Mouse (Mus musculus): ENCODE data around the gene Nfia. TPM values are rescaled to one million over a fixed set of nuclear protein-coding genes. Genes with fewer than 3 reads are reported as not detected.
A peak's percentile ranks its signal among the peaks of the same experiment; 100 is the strongest.

Nfia gene
- polyA plus RNA-seq, 1 experiment from 2014 or later, result 51.0 TPM

DNA sequence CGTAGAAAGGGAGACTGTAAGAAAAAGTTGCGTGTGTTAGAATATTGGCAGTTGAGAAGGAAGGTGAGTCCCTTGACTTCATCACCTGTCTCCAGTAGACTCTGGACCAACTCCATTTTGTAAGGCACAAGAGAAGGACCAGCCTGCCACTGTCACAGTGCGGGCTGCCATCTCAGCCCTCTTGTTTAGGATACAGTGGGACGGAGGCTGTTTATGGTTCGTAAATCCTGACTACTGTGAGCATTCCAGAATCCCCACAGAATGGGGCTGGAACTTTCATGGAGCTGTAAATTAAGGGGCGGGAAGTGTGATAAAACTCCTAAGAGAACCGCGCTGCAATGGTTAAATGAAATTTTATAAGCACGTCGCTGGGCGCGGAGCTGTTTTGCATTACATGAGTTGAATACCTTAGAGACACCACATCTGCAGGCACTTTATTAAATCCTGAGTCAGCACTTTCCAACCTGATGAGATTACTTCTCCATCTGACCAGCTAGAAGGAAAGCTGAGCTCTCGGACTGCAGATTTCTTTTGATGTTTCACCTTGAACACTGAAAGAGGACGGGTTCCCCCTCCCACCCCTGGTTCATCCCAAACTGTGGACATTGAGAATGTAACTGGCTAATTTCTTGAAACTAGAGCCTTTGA, 334.0 kb downstream of the Nfia start:
- Histone ChIP-seq H3K27ac (peak overlapping the region; percentile 91), H3K4me2 (replicated peaks) (peak overlapping the region; percentile 35), H3K9ac (no peak overlapping the region), H3K27me3 (no peaks in the 10 kb centered on the region), H3K9me3 (no peaks in the 10 kb centered on the region), H3K36me3 (no peaks in the 10 kb centered on the region), H3K4me1 (peaks cover 66% of the 10 kb centered on the region), H3K4me3 (no peak overlapping the region)
- ATAC-seq (ENCODE audit: insufficient number of reproducible peaks, insufficient read depth, low FRiP score, low TSS enrichment), result peak; percentile 11; the same call in 1 of the 2 replicates
- WGBS, result 13% methylated on average over 14 of the region's 14 CpGs

DNA sequence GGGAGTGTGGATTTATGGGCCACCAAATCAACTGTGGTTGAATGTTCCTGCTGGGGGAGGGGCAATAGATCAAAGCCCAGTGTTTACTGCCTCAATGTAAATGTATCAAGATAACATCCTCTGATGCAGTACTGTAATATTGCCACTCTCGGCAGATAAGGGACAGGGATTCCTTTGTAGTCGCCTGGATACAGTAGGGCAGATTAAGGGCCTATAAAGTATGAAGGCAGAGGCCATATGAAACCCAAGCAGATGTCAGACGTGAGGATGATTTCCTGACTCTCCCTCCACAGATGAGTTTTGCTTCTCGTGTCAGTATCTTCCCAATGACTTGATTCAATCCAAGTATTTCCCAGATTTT, 334.5 kb downstream of the Nfia start:
- Histone ChIP-seq H3K4me1 (peaks cover 62% of the 10 kb centered on the region), H3K4me2 (replicated peaks) (peak overlapping the region; percentile 12; the same call in 1 of the 2 replicates), H3K27ac (peak overlapping the region; percentile 91), H3K9ac (no peak overlapping the region), H3K27me3 (no peaks in the 10 kb centered on the region), H3K4me3 (no peak overlapping the region), H3K9me3 (no peaks in the 10 kb centered on the region), H3K36me3 (no peaks in the 10 kb centered on the region)
- no peak for ATAC-seq (ENCODE audit: insufficient number of reproducible peaks, insufficient read depth, low FRiP score, low TSS enrichment)
- 5% methylated on average over 4 of the region's 4 CpGs for WGBS

GRCm38 (mm10) chr4:98107936-98108675, 335.6 kb downstream of the Nfia start:
- H3K27me3 ChIP-seq, result no peaks in the 10 kb centered on the region
- 6% methylated on average over 9 of the region's 9 CpGs for WGBS
- H3K4me2 ChIP-seq (replicated peaks), result 0 out of 2 replicates have a peak overlapping the region, but pooled peaks have one; percentile 15
- ATAC-seq (ENCODE audit: insufficient number of reproducible peaks, insufficient read depth, low FRiP score, low TSS enrichment), result no peak
- no peak overlapping the region for H3K9ac ChIP-seq
- H3K9me3 ChIP-seq, result no peaks in the 10 kb centered on the region
- H3K4me1 ChIP-seq, result peaks cover 56% of the 10 kb centered on the region
- no peaks in the 10 kb centered on the region for H3K36me3 ChIP-seq
- no peak overlapping the region for H3K4me3 ChIP-seq
- peak overlapping the region; percentile 91 for H3K27ac ChIP-seq

DNA sequence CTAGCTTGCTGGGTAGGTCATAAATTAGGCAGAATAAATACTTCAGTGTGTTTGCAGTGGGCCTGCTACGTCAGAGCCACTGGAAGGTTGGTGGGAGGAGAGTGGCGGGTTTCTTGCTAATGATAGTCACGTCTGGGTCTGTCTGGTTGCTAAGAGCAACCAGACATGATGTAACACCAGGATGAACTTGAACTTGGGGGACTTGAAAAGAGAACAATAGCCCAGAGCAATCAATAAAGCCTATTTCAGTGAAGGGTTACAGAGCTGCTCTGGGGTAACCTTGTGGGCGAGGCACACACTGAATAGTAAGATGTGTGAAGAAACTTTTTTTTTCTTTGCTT, 336.1 kb downstream of the Nfia start:
- Histone ChIP-seq H3K27ac (peak overlapping the region; percentile 91), H3K9me3 (no peaks in the 10 kb centered on the region), H3K27me3 (no peaks in the 10 kb centered on the region), H3K4me2 (replicated peaks) (0 out of 2 replicates have a peak overlapping the region, but pooled peaks have one; percentile 15), H3K9ac (no peak overlapping the region), H3K4me3 (no peak overlapping the region), H3K36me3 (no peaks in the 10 kb centered on the region), H3K4me1 (peaks cover 51% of the 10 kb centered on the region)
- 4% methylated on average over 4 of the region's 4 CpGs for WGBS
- ATAC-seq (ENCODE audit: insufficient number of reproducible peaks, insufficient read depth, low FRiP score, low TSS enrichment), result peak; percentile 75

- no peaks in the 10 kb centered on the region for H3K9me3 ChIP-seq
- H3K27ac ChIP-seq, result peak overlapping the region; percentile 91
- no peak overlapping the region for H3K9ac ChIP-seq
- no peaks in the 10 kb centered on the region for H3K27me3 ChIP-seq
- 0 out of 2 replicates have a peak overlapping the region, but pooled peaks have one; percentile 2 for H3K4me2 ChIP-seq (replicated peaks)
- H3K36me3 ChIP-seq, result no peaks in the 10 kb centered on the region
- ATAC-seq (ENCODE audit: insufficient number of reproducible peaks, insufficient read depth, low FRiP score, low TSS enrichment), result no peak
- H3K4me1 ChIP-seq, result peaks cover 47% of the 10 kb centered on the region
- 7% methylated on average over 7 of the region's 7 CpGs for WGBS
- no peak overlapping the region for H3K4me3 ChIP-seq
Observed at GRCm38 (mm10) chr4:98109064-98109463, 336.5 kb downstream of the Nfia start.

- H3K27me3 ChIP-seq, result no peaks in the 10 kb centered on the region
- WGBS, result 89% methylated on average over 4 of the region's 4 CpGs
- H3K9ac ChIP-seq, result no peak overlapping the region
- H3K9me3 ChIP-seq, result no peaks in the 10 kb centered on the region
- peaks cover 40% of the 10 kb centered on the region for H3K4me1 ChIP-seq
- H3K27ac ChIP-seq, result 0 out of 2 replicates have a peak overlapping the region, but pooled peaks have one; percentile 91
- H3K36me3 ChIP-seq, result no peaks in the 10 kb centered on the region
- no peak overlapping the region for H3K4me2 ChIP-seq (replicated peaks)
- no peak for ATAC-seq (ENCODE audit: insufficient number of reproducible peaks, insufficient read depth, low FRiP score, low TSS enrichment)
- no peak overlapping the region for H3K4me3 ChIP-seq
Observed at GRCm38 (mm10) chr4:98109911-98110310, 337.4 kb downstream of the Nfia start.

DNA sequence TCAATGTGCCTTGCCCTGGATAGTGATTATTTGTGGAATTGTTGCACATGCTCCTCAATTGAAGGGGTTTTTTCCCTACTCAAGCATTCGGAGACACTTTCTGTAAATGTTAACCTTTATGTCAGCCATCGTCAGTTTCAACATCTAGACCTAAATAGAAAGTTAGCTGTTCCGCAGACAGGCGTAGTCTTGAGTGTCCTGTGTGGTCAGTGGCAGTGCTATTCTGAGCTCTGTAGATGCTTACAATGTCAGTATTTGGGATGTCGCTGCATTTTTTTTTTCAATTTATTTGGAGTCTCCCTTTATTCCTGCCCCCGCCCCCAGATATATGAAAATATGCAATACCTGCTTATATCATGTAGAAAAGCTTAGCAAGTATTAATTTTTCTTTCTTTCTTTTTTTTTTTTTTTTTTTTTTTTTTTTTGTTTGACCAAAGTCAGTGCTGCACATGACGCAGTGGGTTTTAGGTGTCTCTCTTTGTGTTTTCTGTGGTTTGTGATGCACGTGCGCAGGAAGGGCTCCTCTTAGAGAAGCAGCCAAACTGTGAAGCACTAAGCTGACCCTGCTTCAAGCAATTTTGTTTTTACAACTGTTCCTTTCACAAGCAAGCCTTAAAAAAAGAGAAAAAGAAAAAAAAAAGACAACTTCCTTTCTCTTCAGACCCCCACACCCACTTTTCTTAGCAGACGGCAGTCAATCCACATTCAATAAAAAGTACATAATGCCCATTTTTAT, 340.9 kb downstream of the Nfia start:
- Histone ChIP-seq H3K4me2 (replicated peaks) (no peak overlapping the region), H3K9ac (no peak overlapping the region), H3K27ac (no peak overlapping the region), H3K4me3 (no peak overlapping the region), H3K9me3 (no peaks in the 10 kb centered on the region), H3K36me3 (no peaks in the 10 kb centered on the region), H3K27me3 (no peaks in the 10 kb centered on the region), H3K4me1 (peaks cover 9% of the 10 kb centered on the region; the same call in 1 of the 2 replicates)
- WGBS, result 71% methylated on average over 10 of the region's 10 CpGs
- ATAC-seq (ENCODE audit: insufficient number of reproducible peaks, insufficient read depth, low FRiP score, low TSS enrichment), result no peak

DNA sequence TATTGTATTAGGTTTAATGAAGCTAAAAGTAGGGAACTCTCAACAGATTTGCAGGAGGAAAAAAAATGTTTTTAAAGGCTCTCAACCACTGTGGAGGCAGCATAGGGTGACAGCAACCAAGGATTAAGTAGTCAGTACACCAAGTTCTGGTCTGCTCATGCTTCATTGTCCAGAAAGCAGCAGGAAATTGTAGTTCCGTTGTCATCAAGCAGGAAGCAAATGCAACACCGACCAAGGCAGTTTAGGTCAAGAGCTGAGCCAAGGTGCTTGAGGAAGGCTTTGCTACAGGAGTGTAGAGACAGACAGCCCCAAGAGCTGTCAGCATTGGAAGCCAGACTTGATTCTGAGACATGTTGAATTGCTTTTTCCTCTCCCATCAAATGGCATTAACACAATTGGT, 342.4 kb downstream of the Nfia start:
- Histone ChIP-seq H3K9me3 (no peaks in the 10 kb centered on the region), H3K4me2 (replicated peaks) (no peak overlapping the region), H3K9ac (no peak overlapping the region), H3K27ac (no peak overlapping the region), H3K4me1 (no peaks in the 10 kb centered on the region; the same call in 1 of the 2 replicates), H3K4me3 (no peak overlapping the region), H3K36me3 (no peaks in the 10 kb centered on the region), H3K27me3 (no peaks in the 10 kb centered on the region)
- 76% methylated on average over 2 of the region's 2 CpGs for WGBS
- no peak for ATAC-seq (ENCODE audit: insufficient number of reproducible peaks, insufficient read depth, low FRiP score, low TSS enrichment)

DNA sequence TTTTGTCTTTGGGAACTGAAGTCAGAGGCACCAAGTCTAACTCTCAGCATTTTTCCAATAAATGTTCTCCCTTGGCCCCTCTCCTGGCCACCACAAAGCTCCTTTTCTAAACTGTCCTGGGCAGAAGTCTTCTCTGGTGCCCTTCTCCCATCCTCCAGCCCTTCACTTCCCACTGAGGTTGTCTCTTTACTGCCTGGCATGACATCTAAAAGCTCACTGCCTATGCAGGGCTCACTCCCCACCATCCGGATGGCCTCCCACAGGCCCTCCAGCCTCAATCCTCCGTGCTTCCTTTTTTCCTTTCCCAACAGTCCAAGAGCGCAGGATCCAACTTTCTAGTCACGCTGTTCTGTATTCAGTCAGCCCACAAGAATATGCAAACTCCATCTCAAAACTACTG, 342.9 kb downstream of the Nfia start:
- Histone ChIP-seq H3K27me3 (no peaks in the 10 kb centered on the region), H3K4me3 (no peak overlapping the region), H3K9ac (no peak overlapping the region), H3K27ac (no peak overlapping the region), H3K9me3 (no peaks in the 10 kb centered on the region), H3K36me3 (no peaks in the 10 kb centered on the region), H3K4me1 (no peaks in the 10 kb centered on the region; the same call in 1 of the 2 replicates), H3K4me2 (replicated peaks) (no peak overlapping the region)
- WGBS, result 74% methylated on average over 4 of the region's 4 CpGs
- no peak for ATAC-seq (ENCODE audit: insufficient number of reproducible peaks, insufficient read depth, low FRiP score, low TSS enrichment)

DNA sequence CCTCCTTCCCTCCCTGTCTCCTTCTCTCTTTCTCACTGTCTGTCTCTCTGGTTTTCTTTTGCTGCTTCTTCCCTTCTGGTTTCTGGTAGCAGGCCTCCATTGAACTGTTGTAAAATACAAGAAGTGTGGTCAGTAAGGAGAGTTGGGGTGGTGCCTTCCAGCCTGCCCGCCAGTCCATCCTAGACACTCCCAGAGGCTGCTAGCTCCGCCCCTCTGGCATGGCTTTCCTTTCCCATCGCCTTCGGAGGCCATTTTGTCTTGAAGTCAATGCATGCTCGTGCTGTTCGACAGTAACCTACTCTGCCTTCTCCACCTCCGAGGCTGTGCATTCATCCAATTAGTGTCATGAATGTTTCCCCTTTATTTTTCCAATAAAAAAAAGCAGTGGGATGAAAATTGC, 343.5 kb downstream of the Nfia start:
- H3K4me3 ChIP-seq, result no peak overlapping the region
- H3K4me2 ChIP-seq (replicated peaks), result no peak overlapping the region
- H3K27ac ChIP-seq, result no peak overlapping the region
- H3K9me3 ChIP-seq, result no peaks in the 10 kb centered on the region
- no peaks in the 10 kb centered on the region; the same call in 1 of the 2 replicates for H3K4me1 ChIP-seq
- no peaks in the 10 kb centered on the region for H3K27me3 ChIP-seq
- WGBS, result 88% methylated on average over 7 of the region's 7 CpGs
- no peak for ATAC-seq (ENCODE audit: insufficient number of reproducible peaks, insufficient read depth, low FRiP score, low TSS enrichment)
- no peak overlapping the region for H3K9ac ChIP-seq
- no peaks in the 10 kb centered on the region for H3K36me3 ChIP-seq

DNA sequence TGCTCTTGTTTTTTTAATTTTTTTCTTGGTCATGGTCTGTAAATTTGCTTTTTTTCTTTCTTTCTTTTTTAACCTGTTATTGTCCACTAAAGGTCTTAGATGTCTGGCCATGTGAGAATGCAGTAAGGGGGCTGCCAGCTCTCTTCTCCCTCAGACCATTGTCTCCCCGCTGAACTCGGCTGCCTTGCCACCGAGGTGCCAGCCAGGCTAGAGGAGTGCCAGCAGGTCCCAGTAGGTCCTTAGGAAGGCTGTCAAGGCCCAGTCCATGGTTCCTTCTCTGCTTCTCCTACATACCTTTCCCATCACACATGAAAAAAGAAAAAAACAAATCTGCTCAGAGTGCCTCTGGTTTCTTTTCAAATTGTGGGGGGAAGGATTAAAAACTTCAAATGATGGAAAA, 345.6 kb downstream of the Nfia start:
- no peaks in the 10 kb centered on the region for H3K27me3 ChIP-seq
- no peak overlapping the region for H3K4me2 ChIP-seq (replicated peaks)
- no peak overlapping the region for H3K27ac ChIP-seq
- WGBS, result 62% methylated on average over 3 of the region's 3 CpGs
- H3K4me1 ChIP-seq, result no peaks in the 10 kb centered on the region; the same call in 1 of the 2 replicates
- no peak overlapping the region for H3K9ac ChIP-seq
- ATAC-seq (ENCODE audit: insufficient number of reproducible peaks, insufficient read depth, low FRiP score, low TSS enrichment), result no peak
- no peak overlapping the region for H3K4me3 ChIP-seq
- H3K9me3 ChIP-seq, result no peaks in the 10 kb centered on the region
- no peaks in the 10 kb centered on the region for H3K36me3 ChIP-seq
